Mouse (Mus musculus): ENCODE results near the gene Gpr137. TPM values are rescaled to one million over a fixed set of nuclear protein-coding genes. Genes with fewer than 3 reads are reported as not detected.

Gpr137 gene
- total RNA-seq, 2 experiments from 2014 or later = 100.0 to 105 TPM

GRCm38 (mm10) chr19:6949532-6949931, 7.3 kb upstream of the Gpr137 start:
- DNase-seq (ENCODE audit: low spot score in 2 of 2) = no peak
- no peak for TF ChIP-seq CTCF (conservative IDR thresholded peaks at IDR 0.05)
- Histone ChIP-seq H3K27ac (no peak overlapping the region), H3K4me3 (no peak overlapping the region)

GRCm38 (mm10) chr19:6948186-6948585, 5.9 kb upstream of the Gpr137 start:
- H3K4me3 ChIP-seq = no peak overlapping the region
- TF ChIP-seq CTCF (conservative IDR thresholded peaks at IDR 0.05) = no peak
- no peak overlapping the region for H3K27ac ChIP-seq
- DNase-seq (ENCODE audit: low spot score in 2 of 2) = no peak

- H3K27ac ChIP-seq = no peak overlapping the region
- H3K4me3 ChIP-seq = no peak overlapping the region
- no peak for TF ChIP-seq CTCF (conservative IDR thresholded peaks at IDR 0.05)
- no peak for DNase-seq (ENCODE audit: low spot score in 2 of 2)
These were observed 5.5 kb upstream of the Gpr137 start for GRCm38 (mm10) chr19:6947742-6948141.

DNA sequence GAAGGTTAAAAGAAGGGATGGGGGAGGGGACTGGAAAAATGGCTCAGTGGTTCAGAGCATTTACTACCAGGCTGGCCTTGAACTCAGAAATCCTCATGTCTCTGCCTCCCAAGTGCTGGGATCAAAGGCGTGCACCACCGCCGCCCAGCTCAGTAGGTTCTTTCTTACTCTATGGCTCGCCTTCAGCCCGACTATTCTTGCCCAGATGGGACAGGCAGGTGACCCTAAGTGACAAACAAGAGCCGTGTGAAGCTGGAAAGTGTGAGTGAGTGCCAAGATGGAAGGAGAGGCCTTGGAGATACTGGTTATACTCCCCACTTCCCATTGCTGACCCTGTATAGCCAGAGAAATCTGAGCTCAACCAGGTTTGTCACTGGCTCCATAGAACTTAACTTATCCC, 1.4 kb upstream of the Gpr137 start:
- no peak overlapping the region for H3K27ac ChIP-seq
- no peak for DNase-seq (ENCODE audit: low spot score in 2 of 2)
- no peak for TF ChIP-seq CTCF (conservative IDR thresholded peaks at IDR 0.05)

DNA sequence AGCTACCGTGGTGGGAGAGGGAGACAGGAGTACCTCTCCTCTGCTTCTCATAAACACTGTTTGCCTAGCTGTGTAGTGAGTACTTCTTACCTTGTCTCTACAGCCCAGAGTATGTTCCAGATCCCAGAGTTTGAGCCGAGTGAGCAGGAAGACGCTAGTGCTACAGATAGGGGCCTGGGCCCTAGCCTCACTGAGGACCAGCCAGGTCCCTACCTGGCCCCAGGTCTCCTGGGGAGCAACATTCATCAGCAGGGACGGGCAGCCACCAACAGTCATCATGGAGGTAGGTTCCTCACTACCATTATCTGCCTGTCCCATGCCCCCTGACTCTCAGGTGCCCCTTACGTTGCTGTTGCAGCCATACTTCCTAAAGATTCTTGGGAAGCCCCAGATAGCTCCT, 484 bp upstream of the Gpr137 start:
- Histone ChIP-seq H3K27ac (peak overlapping the region; percentile 98), H3K4me3 (peak overlapping the region; percentile 81)
- no peak for DNase-seq (ENCODE audit: low spot score in 2 of 2)
- no peak for TF ChIP-seq CTCF (conservative IDR thresholded peaks at IDR 0.05)

More for the DNA sequence above, 1.4 kb upstream of the Gpr137 start:
- H3K4me3 ChIP-seq = no peak overlapping the region

DNA sequence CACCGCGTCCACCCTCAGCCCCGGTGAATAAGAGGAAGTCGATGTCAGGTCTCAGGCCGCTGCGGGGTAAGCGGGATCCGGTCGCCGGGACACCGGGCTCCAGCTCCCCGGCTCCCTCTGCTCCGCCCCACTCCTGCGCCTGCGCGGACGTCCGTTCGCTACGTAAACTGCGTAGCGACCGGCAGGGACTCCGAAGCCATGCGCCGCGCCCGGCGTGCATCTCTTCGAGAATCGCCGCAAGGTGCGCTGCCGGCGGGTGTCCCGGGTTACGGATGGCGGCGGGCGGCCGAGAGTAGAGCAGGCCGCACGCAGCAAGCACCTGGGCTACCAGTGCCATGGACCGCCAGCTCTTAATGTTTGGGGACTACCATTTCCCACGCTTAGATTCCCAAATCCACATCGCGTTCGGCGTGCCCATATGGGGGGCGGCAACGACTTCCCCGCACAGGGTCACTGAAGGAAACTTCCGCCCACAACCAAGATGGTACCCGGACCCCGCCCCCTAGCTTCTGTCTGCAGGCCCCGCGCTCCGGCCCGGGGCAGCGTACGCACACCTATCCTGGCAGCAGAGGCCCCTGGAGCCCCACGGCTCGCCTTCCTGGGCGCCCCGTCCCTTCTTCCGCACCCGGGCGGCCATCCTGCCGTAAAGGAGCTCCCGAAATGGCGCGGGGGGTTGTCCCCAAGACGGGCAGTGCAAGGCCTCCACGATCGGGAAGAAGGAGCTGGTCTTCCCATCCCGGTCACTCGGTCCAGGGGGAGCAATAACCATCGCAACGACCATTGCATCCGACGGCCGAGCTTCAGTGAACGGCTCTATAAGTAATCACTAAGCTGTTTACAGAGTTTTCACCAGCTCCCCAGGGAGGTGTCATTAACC, 670 bp downstream of the Gpr137 start, which contains the start of gene Bad:
Gene Bad, plus strand, starts transcription at position 490 of the 877 bp plus-strand sequence.
- Histone ChIP-seq H3K4me3 (peak within 1 kb of the TSS; percentile 81), H3K27ac (peak within 1 kb of the TSS; percentile 98)
- peak; percentile 89 to 96 for DNase-seq (ENCODE audit: low spot score in 2 of 2)
- TF ChIP-seq CTCF (conservative IDR thresholded peaks at IDR 0.05) = peak; percentile 33; the same call in 1 of the 2 replicates

GRCm38 (mm10) chr19:6940396-6941351, 1.6 kb downstream of the Gpr137 start:
- TF ChIP-seq CTCF (conservative IDR thresholded peaks at IDR 0.05) = no peak
- DNase-seq (ENCODE audit: low spot score in 2 of 2) = no peak
- peak overlapping the region; percentile 98 for H3K27ac ChIP-seq
- H3K4me3 ChIP-seq = peak overlapping the region; percentile 81

DNA sequence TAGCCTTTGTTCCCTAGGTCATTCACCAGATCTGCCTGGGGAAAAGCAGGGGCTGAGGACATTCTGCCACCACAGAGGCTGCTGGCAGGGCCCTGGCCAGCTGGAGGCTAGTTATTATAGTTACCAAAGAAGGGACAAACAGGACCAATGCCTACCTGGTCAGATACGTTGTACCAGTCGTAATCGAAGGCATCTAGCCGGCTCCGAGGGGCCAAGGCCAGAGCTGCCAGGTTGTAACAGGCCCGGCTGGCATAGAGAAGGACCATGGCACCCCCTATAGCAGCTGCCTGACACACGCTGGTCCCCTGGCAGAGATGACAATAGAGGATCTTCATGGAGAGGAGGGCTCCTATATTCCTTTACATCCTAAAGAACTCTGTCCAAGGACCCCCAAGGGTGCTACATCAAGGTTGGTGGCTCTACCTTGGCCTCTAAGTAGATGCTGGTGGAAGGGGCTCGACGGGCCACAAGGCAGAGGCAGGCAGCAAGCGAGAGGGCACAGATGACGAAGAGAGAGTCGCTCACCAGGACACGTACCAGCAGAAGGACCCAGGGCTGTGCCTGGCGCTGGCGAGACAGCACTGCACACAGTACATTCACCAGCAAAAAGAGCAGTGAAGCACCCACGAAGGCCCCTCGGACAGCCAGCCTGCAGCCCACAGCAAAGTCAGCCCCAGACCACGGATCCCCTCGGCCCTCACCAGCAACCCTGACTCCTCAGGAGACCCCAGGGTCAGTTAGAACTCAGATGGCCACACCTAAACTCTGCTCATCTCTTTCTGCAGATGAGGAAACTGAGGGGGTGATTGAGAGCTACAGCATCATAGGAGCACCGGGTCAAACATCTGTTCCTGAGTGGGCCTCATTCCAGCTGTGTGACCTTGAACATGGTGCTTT, 2.9 kb downstream of the Gpr137 start:
- H3K27ac ChIP-seq = peak overlapping the region; percentile 98
- DNase-seq (ENCODE audit: low spot score in 2 of 2) = no peak
- H3K4me3 ChIP-seq = peak overlapping the region; percentile 81
- no peak for TF ChIP-seq CTCF (conservative IDR thresholded peaks at IDR 0.05)

GRCm38 (mm10) chr19:6937541-6938465, 4.5 kb downstream of the Gpr137 start:
- TF ChIP-seq CTCF (conservative IDR thresholded peaks at IDR 0.05) = no peak
- Histone ChIP-seq H3K27ac (no peak overlapping the region), H3K4me3 (no peak overlapping the region; the same call in 1 of the 2 replicates)
- DNase-seq (ENCODE audit: low spot score in 2 of 2) = no peak

GRCm38 (mm10) chr19:6936299-6936698, 6.0 kb downstream of the Gpr137 start:
- no peak for DNase-seq (ENCODE audit: low spot score in 2 of 2)
- peak; percentile 73 for TF ChIP-seq CTCF (conservative IDR thresholded peaks at IDR 0.05)
- no peak overlapping the region for H3K27ac ChIP-seq
- no peak overlapping the region for H3K4me3 ChIP-seq
